Mouse (Mus musculus): ENCODE results near the gene Commd1. TPM values are rescaled to one million over a fixed set of nuclear protein-coding genes. Genes with fewer than 3 reads are reported as not detected.
A peak's percentile ranks its signal among the peaks of the same experiment; 100 is the strongest.

The Commd1 gene
- total and polyA plus RNA-seq, 3 experiments = 102 to 113 TPM; not detected in 1

- Histone ChIP-seq H3K79me2 (ENCODE audit: control insufficient read depth, insufficient read depth, low read length, poor library complexity) (peaks cover 42% of the 10 kb centered on the region), H3K36me3 (ENCODE audit: control insufficient read depth in 1 of 2, insufficient read depth in 2 of 2, low read length in 2 of 2) (peaks cover 0 to 23% of the 10 kb centered on the region in 2 experiments; a peak in 2 of 4 replicates), H3K27ac (ENCODE audit: control insufficient read depth, low read depth, low read length) (peak overlapping the region; percentile 80), H3K9ac (ENCODE audit: control insufficient read depth, low read depth, low read length, poor library complexity, severe bottlenecking) (peak overlapping the region; percentile 89), H3K4me1 (ENCODE audit: control insufficient read depth in 1 of 2, insufficient read depth in 2 of 2, low read length in 2 of 2) (peaks cover 14 to 23% of the 10 kb centered on the region in 2 experiments), H3K27me3 (ENCODE audit: control insufficient read depth in 1 of 2, insufficient read depth in 2 of 2, low read length in 2 of 2) (no peaks in the 10 kb centered on the region), H3K9me3 (replicated peaks; ENCODE audit: insufficient read depth, low read length) (no peaks in the 10 kb centered on the region), H3K4me3 (ENCODE audit: control insufficient read depth in 1 of 2, insufficient read depth in 1 of 2, low read depth in 2 of 2, low read length in 2 of 2) (peak overlapping the region; percentile 70 to 98)
- peak; percentile 94 for DNase-seq (ENCODE audit: low read depth, low spot score)
- peak; percentile 81 to 89; a peak in 3 of 4 replicates for TF ChIP-seq POLR2A (IDR thresholded peaks at IDR 0.05; ENCODE audit: control insufficient read depth in 1 of 2, insufficient read depth in 1 of 2, low read depth in 1 of 2, low read length in 2 of 2, poor library complexity in 1 of 2)
- peak; percentile 67; the same call in 1 of the 2 replicates for TF ChIP-seq TCF12 (IDR thresholded peaks at IDR 0.05; ENCODE audit: low read depth, low read length)
- TF ChIP-seq MYC (IDR thresholded peaks at IDR 0.05; ENCODE audit: low read depth, low read length) = peak; percentile 83
- TF ChIP-seq MAFK (IDR thresholded peaks at IDR 0.05; ENCODE audit: borderline replicate concordance, low read depth, low read length) = 0 out of 2 replicates have a peak, but pooled peaks have one; percentile 28
- TF ChIP-seq TAL1 (IDR thresholded peaks at IDR 0.05; ENCODE audit: low read length) = no peak
- TF ChIP-seq NELFE (IDR thresholded peaks at IDR 0.05; ENCODE audit: low read depth, low read length) = peak; percentile 85
- TF ChIP-seq MAX (IDR thresholded peaks at IDR 0.05; ENCODE audit: low read length) = 0 out of 2 replicates have a peak, but pooled peaks have one; percentile 67
- TF ChIP-seq SMC3 (IDR thresholded peaks at IDR 0.05; ENCODE audit: low read depth, low read length) = peak; percentile 36
- TF ChIP-seq POLR2AphosphoS2 (IDR thresholded peaks at IDR 0.05; ENCODE audit: low read length) = peak; percentile 89
- TF ChIP-seq MYB (IDR thresholded peaks at IDR 0.05; ENCODE audit: low read depth, low read length) = no peak
- TF ChIP-seq KAT2A (conservative IDR thresholded peaks at IDR 0.05; ENCODE audit: low read depth, low read length) = no peak; the same call in 1 of the 2 replicates
- no peak for TF ChIP-seq NRF1 (IDR thresholded peaks at IDR 0.05; ENCODE audit: insufficient read depth, low read depth, low read length, poor library complexity, severe bottlenecking)
- TF ChIP-seq CHD2 (IDR thresholded peaks at IDR 0.05; ENCODE audit: low read length) = no peak; the same call in 1 of the 2 replicates
- TF ChIP-seq TBP (IDR thresholded peaks at IDR 0.05; ENCODE audit: low read depth, low read length) = peak; percentile 58; the same call in 1 of the 2 replicates
- 0 out of 2 replicates have a peak, but pooled peaks have one; percentile 2 for TF ChIP-seq GABPA (IDR thresholded peaks at IDR 0.05; ENCODE audit: low read depth, low read length)
- TF ChIP-seq RCOR1 (IDR thresholded peaks at IDR 0.05; ENCODE audit: low read depth, low read length) = no peak
- TF ChIP-seq POLR2AphosphoS5 (IDR thresholded peaks at IDR 0.05; ENCODE audit: borderline replicate concordance, low read depth, low read length) = no peak
- TF ChIP-seq CTCF (IDR thresholded peaks at IDR 0.05 in 2 of 3, conservative IDR thresholded peaks at IDR 0.05 in 1 of 3; ENCODE audit: control insufficient read depth in 1 of 3, insufficient read depth in 1 of 3, low read depth in 2 of 3, low read length in 3 of 3, poor library complexity in 1 of 3, severe bottlenecking in 1 of 3) = no peak; a peak in 1 of 6 replicates
- no peak for TF ChIP-seq GATA1 (IDR thresholded peaks at IDR 0.05; ENCODE audit: low read depth, low read length)
- TF ChIP-seq USF1 (IDR thresholded peaks at IDR 0.05; ENCODE audit: low read depth, low read length) = peak; percentile 11; the same call in 1 of the 2 replicates
- peak; percentile 94 for TF ChIP-seq ZMIZ1 (IDR thresholded peaks at IDR 0.05; ENCODE audit: low read depth, low read length)
- TF ChIP-seq MXI1 (IDR thresholded peaks at IDR 0.05; ENCODE audit: low read depth, low read length) = peak; percentile 82; the same call in 1 of the 2 replicates
- no peak for TF ChIP-seq ZNF384 (IDR thresholded peaks at IDR 0.05; ENCODE audit: low read depth, low read length)
- no peak for TF ChIP-seq BHLHE40 (IDR thresholded peaks at IDR 0.05; ENCODE audit: borderline replicate concordance, low read depth, low read length)
- peak; percentile 95 for TF ChIP-seq SIN3A (IDR thresholded peaks at IDR 0.05; ENCODE audit: low read length)
- no peak; the same call in 1 of the 2 replicates for TF ChIP-seq MEF2A (IDR thresholded peaks at IDR 0.05; ENCODE audit: extremely low read depth, insufficient replicate concordance, low read depth, low read length, poor library complexity, severe bottlenecking)
- TF ChIP-seq UBTF (IDR thresholded peaks at IDR 0.05; ENCODE audit: borderline replicate concordance, insufficient read depth, low read depth, low read length) = no peak
- TF ChIP-seq JUND (IDR thresholded peaks at IDR 0.05; ENCODE audit: low read depth, low read length) = no peak
- peak; percentile 63; the same call in 1 of the 2 replicates for TF ChIP-seq HCFC1 (IDR thresholded peaks at IDR 0.05; ENCODE audit: low read depth, low read length)
- TF ChIP-seq EP300 (IDR thresholded peaks at IDR 0.05; ENCODE audit: low read depth in 1 of 2, low read length in 2 of 2) = 0 out of 4 replicates have a peak, but pooled peaks of 1 of the 2 experiments have one; percentile 24
- TF ChIP-seq ELF1 (IDR thresholded peaks at IDR 0.05; ENCODE audit: low read depth, low read length) = peak; percentile 54; the same call in 1 of the 2 replicates
- peak; percentile 26 for TF ChIP-seq RAD21 (IDR thresholded peaks at IDR 0.05; ENCODE audit: low read depth, low read length)
- peak; percentile 32; the same call in 1 of the 2 replicates for TF ChIP-seq ZC3H11A (IDR thresholded peaks at IDR 0.05; ENCODE audit: low read depth, low read length)
- TF ChIP-seq ETS1 (IDR thresholded peaks at IDR 0.05; ENCODE audit: low read depth, low read length) = peak; percentile 85
Observed at GRCm38 (mm10) chr11:22859633-22860334, 122.4 kb downstream of the Commd1 start.
